Mouse (Mus musculus): ENCODE data around the gene Gin1. TPM values are rescaled to one million over a fixed set of nuclear protein-coding genes. Genes with fewer than 3 reads are reported as not detected.

Gene Gin1
- polyA plus RNA-seq (2017; shearing (Covaris generic)) = 23.7 TPM

DNA sequence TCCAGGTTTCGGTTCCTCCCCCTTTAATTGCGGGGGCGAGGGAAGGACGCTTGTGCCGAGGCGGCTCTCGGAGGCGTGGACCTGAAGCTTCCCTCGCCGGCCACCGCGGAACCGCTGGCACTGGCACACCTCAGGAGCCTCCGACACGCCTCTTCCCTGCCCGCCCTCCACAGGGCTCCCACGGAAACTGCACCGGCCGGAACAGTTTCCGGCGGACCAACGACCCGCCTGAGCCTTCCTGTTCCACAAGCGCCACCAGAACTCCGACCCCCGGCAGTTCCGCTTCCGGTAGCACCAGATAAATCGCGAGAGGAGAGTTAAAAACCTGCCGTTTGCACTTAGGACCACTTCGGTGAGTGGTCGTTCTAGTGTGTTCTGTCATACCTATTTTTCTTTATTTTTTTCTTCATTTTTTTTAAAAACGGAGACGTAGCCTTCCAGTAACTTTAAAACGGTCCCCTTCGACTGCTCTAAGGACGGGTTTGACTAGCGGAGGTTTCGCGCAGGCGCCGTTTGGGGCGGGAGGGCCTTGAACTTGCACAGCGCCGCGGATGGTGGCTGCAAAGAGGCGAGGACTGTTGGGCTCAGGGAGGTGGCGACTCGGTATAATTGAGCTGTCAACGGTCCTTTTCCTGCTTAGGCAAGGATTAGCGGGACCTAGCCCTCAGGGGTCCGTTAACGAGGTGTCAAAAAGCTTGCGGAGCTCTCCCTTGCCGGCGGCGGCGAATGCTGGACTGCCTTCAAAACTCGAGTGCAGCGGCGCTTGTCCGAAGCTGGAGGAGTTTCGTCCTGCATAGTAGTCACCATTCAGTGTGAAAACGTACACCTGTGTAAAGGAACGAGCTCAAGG is at the start of gene Gin1, which contains the start of gene Ppip5k2:
Gene Gin1 (plus strand): TSS at position 269 of the 850 bp plus-strand sequence.
Gene Ppip5k2 (minus strand): TSS at position 508 of the 850 bp plus-strand sequence.

Other genes starting within 250 kb of the Gin1 start
- gene D1Ertd622e, start 108.1 kb upstream of the Gin1 start, polyA plus RNA-seq (2017; shearing (Covaris generic)) = 31.5 TPM
- 49.9 TPM for gene Ppip5k2, start 239 bp downstream of the Gin1 start, polyA plus RNA-seq (2017; shearing (Covaris generic))